Mouse (Mus musculus): ENCODE measurements at regions not wholly inside any gene's neighbourhood (a gene's known extent, or its start where the extent isn't known, plus 50 kb on each side); places are given as distances from the start of the nearest gene placed in this dataset.

- Histone ChIP-seq H3K4me3 (no peak overlapping the region), H3K27ac (peak overlapping the region; percentile 62; the same call in 1 of the 2 replicates)
- peak in 1 of 2 experiments; percentile 23 for DNase-seq (ENCODE audit: low spot score in 2 of 2)
- TF ChIP-seq CTCF (conservative IDR thresholded peaks at IDR 0.05) = no peak
Measured at GRCm38 (mm10) chr2:64394619-64395294, 296.9 kb upstream of the Fign start.

GRCm38 (mm10) chr2:64394199-64394598, 296.4 kb upstream of the Fign start:
- Histone ChIP-seq H3K4me3 (no peak overlapping the region), H3K27ac (peak overlapping the region; percentile 47)
- DNase-seq (ENCODE audit: low spot score in 2 of 2) = no peak
- TF ChIP-seq CTCF (conservative IDR thresholded peaks at IDR 0.05) = no peak

GRCm38 (mm10) chr2:64369791-64370190, 272.0 kb upstream of the Fign start:
- Histone ChIP-seq H3K27ac (peak overlapping the region; percentile 68), H3K4me3 (no peak overlapping the region)
- TF ChIP-seq CTCF (conservative IDR thresholded peaks at IDR 0.05) = no peak
- DNase-seq (ENCODE audit: low spot score in 2 of 2) = no peak

GRCm38 (mm10) chr2:64367188-64367587, 269.4 kb upstream of the Fign start:
- no peak overlapping the region for H3K27ac ChIP-seq
- no peak for DNase-seq (ENCODE audit: low spot score in 2 of 2)

GRCm38 (mm10) chr2:64366528-64366927, 268.7 kb upstream of the Fign start:
- Histone ChIP-seq H3K27ac (no peak overlapping the region), H3K4me3 (no peak overlapping the region)
- DNase-seq (ENCODE audit: low spot score in 2 of 2) = no peak
- no peak for TF ChIP-seq CTCF (conservative IDR thresholded peaks at IDR 0.05)

More at GRCm38 (mm10) chr2:64367188-64367587, 269.4 kb upstream of the Fign start:
- H3K4me3 ChIP-seq = no peak overlapping the region
- no peak for TF ChIP-seq CTCF (conservative IDR thresholded peaks at IDR 0.05)

GRCm38 (mm10) chr2:64356286-64356685, 258.4 kb upstream of the Fign start:
- no peak for TF ChIP-seq CTCF (conservative IDR thresholded peaks at IDR 0.05)
- Histone ChIP-seq H3K4me3 (no peak overlapping the region), H3K27ac (no peak overlapping the region)
- no peak for DNase-seq (ENCODE audit: low spot score in 2 of 2)

- peak in 1 of 2 experiments; percentile 7 for DNase-seq (ENCODE audit: low spot score in 2 of 2)
- TF ChIP-seq CTCF (conservative IDR thresholded peaks at IDR 0.05) = no peak
Measured at GRCm38 (mm10) chr2:64325499-64325898, 227.7 kb upstream of the Fign start.

More at GRCm38 (mm10) chr2:64325499-64325898, 227.7 kb upstream of the Fign start:
- Histone ChIP-seq H3K4me3 (no peak overlapping the region), H3K27ac (peak overlapping the region; percentile 44; the same call in 1 of the 2 replicates)
